Mouse (Mus musculus): ENCODE results near the gene Tmem273. TPM values are rescaled to one million over a fixed set of nuclear protein-coding genes. Genes with fewer than 3 reads are reported as not detected.

Gene Tmem273
- polyA plus RNA-seq, 1 experiment, result 0.05 TPM

- Histone ChIP-seq H3K79me2 (ENCODE audit: control insufficient read depth, insufficient read depth) (no peaks in the 10 kb centered on the region), H3K4me2 (ENCODE audit: low read depth) (no peak overlapping the region), H3K4me3 (no peak overlapping the region), H3ac (ENCODE audit: control insufficient read depth, insufficient read length) (no peak overlapping the region), H3K36me3 (ENCODE audit: control insufficient read depth, insufficient read depth) (no peaks in the 10 kb centered on the region), H3K27me3 (ENCODE audit: control insufficient read depth, insufficient read depth, insufficient read length) (peaks cover 4% of the 10 kb centered on the region)
- TF ChIP-seq MAX (IDR thresholded peaks at IDR 0.05; ENCODE audit: low read depth), result no peak
- no peak for TF ChIP-seq TCF12 (IDR thresholded peaks at IDR 0.05; ENCODE audit: insufficient read depth, poor library complexity, severe bottlenecking)
- no peak for TF ChIP-seq E2F4 (IDR thresholded peaks at IDR 0.05; ENCODE audit: insufficient read depth)
- no peak for TF ChIP-seq USF1 (IDR thresholded peaks at IDR 0.05; ENCODE audit: low read depth)
- no peak for TF ChIP-seq MYOG (IDR thresholded peaks at IDR 0.05; ENCODE audit: control insufficient read depth in 1 of 3, insufficient read depth in 1 of 3, insufficient read length in 2 of 3, low read depth in 2 of 3)
- TF ChIP-seq TCF3 (IDR thresholded peaks at IDR 0.05; ENCODE audit: insufficient read length, low read depth), result no peak
- TF ChIP-seq CEBPB (IDR thresholded peaks at IDR 0.05; ENCODE audit: insufficient read depth, poor library complexity, severe bottlenecking), result no peak
- no peak for TF ChIP-seq REST (IDR thresholded peaks at IDR 0.05; ENCODE audit: insufficient read depth, insufficient read length)
- TF ChIP-seq POLR2AphosphoS2 (IDR thresholded peaks at IDR 0.05; ENCODE audit: insufficient read length, low read depth), result no peak
- no peak for TF ChIP-seq SRF (IDR thresholded peaks at IDR 0.05; ENCODE audit: control insufficient read depth, insufficient read length, low read depth)
These were observed 24.3 kb downstream of the Tmem273 start for GRCm38 (mm10) chr14:32810111-32810510.

- Histone ChIP-seq H3K79me2 (ENCODE audit: control insufficient read depth, insufficient read depth) (no peaks in the 10 kb centered on the region), H3K4me2 (ENCODE audit: low read depth) (no peak overlapping the region), H3K27me3 (ENCODE audit: control insufficient read depth, insufficient read depth, insufficient read length) (peaks cover 9% of the 10 kb centered on the region), H3ac (ENCODE audit: control insufficient read depth, insufficient read length) (no peak overlapping the region), H3K4me3 (no peak overlapping the region), H3K36me3 (ENCODE audit: control insufficient read depth, insufficient read depth) (no peaks in the 10 kb centered on the region)
- TF ChIP-seq E2F4 (IDR thresholded peaks at IDR 0.05; ENCODE audit: insufficient read depth), result no peak
- no peak for TF ChIP-seq POLR2AphosphoS2 (IDR thresholded peaks at IDR 0.05; ENCODE audit: insufficient read length, low read depth)
- TF ChIP-seq TCF12 (IDR thresholded peaks at IDR 0.05; ENCODE audit: insufficient read depth, poor library complexity, severe bottlenecking), result no peak
- TF ChIP-seq POLR2A (IDR thresholded peaks at IDR 0.05; ENCODE audit: insufficient read length, low read depth), result no peak
- no peak for TF ChIP-seq TCF3 (IDR thresholded peaks at IDR 0.05; ENCODE audit: insufficient read length, low read depth)
- no peak for TF ChIP-seq SRF (IDR thresholded peaks at IDR 0.05; ENCODE audit: control insufficient read depth, insufficient read length, low read depth)
- no peak for TF ChIP-seq MYOD1 (IDR thresholded peaks at IDR 0.05; ENCODE audit: control insufficient read depth in 1 of 3, insufficient read length in 2 of 3, low read depth in 2 of 3)
- no peak for TF ChIP-seq MAX (IDR thresholded peaks at IDR 0.05; ENCODE audit: low read depth)
- TF ChIP-seq MYOG (IDR thresholded peaks at IDR 0.05; ENCODE audit: control insufficient read depth in 1 of 3, insufficient read depth in 1 of 3, insufficient read length in 2 of 3, low read depth in 2 of 3), result no peak
- TF ChIP-seq REST (IDR thresholded peaks at IDR 0.05; ENCODE audit: insufficient read depth, insufficient read length), result no peak
- TF ChIP-seq USF1 (IDR thresholded peaks at IDR 0.05; ENCODE audit: low read depth), result no peak
- TF ChIP-seq CEBPB (IDR thresholded peaks at IDR 0.05; ENCODE audit: insufficient read depth, poor library complexity, severe bottlenecking), result no peak
These were observed 26.7 kb downstream of the Tmem273 start for GRCm38 (mm10) chr14:32812429-32812828.

- Histone ChIP-seq H3ac (ENCODE audit: control insufficient read depth, insufficient read length) (no peak overlapping the region), H3K27me3 (ENCODE audit: control insufficient read depth, insufficient read depth, insufficient read length) (peaks cover 27% of the 10 kb centered on the region), H3K4me3 (no peak overlapping the region), H3K79me2 (ENCODE audit: control insufficient read depth, insufficient read depth) (no peaks in the 10 kb centered on the region), H3K4me2 (ENCODE audit: low read depth) (no peak overlapping the region), H3K36me3 (ENCODE audit: control insufficient read depth, insufficient read depth) (no peaks in the 10 kb centered on the region)
- TF ChIP-seq MAX (IDR thresholded peaks at IDR 0.05; ENCODE audit: low read depth) (no peak), E2F4 (IDR thresholded peaks at IDR 0.05; ENCODE audit: insufficient read depth) (no peak), SRF (IDR thresholded peaks at IDR 0.05; ENCODE audit: control insufficient read depth, insufficient read length, low read depth) (no peak)
These were observed 29.2 kb downstream of the Tmem273 start for GRCm38 (mm10) chr14:32814961-32815360.

- TF ChIP-seq REST (IDR thresholded peaks at IDR 0.05; ENCODE audit: insufficient read depth, insufficient read length), result no peak
- no peak for TF ChIP-seq POLR2AphosphoS2 (IDR thresholded peaks at IDR 0.05; ENCODE audit: insufficient read length, low read depth)
- TF ChIP-seq POLR2A (IDR thresholded peaks at IDR 0.05; ENCODE audit: insufficient read length, low read depth), result no peak
- no peak for TF ChIP-seq TCF12 (IDR thresholded peaks at IDR 0.05; ENCODE audit: insufficient read depth, poor library complexity, severe bottlenecking)
- no peak for TF ChIP-seq CEBPB (IDR thresholded peaks at IDR 0.05; ENCODE audit: insufficient read depth, poor library complexity, severe bottlenecking)
- no peak for TF ChIP-seq SRF (IDR thresholded peaks at IDR 0.05; ENCODE audit: control insufficient read depth, insufficient read length, low read depth)
- Histone ChIP-seq H3K4me2 (ENCODE audit: low read depth) (no peak overlapping the region), H3K27me3 (ENCODE audit: control insufficient read depth, insufficient read depth, insufficient read length) (peaks cover 27% of the 10 kb centered on the region), H3K4me3 (no peak overlapping the region), H3K36me3 (ENCODE audit: control insufficient read depth, insufficient read depth) (no peaks in the 10 kb centered on the region), H3ac (ENCODE audit: control insufficient read depth, insufficient read length) (no peak overlapping the region), H3K79me2 (ENCODE audit: control insufficient read depth, insufficient read depth) (no peaks in the 10 kb centered on the region)
These were observed 30.8 kb downstream of the Tmem273 start for GRCm38 (mm10) chr14:32816533-32816932.

- Histone ChIP-seq H3K36me3 (ENCODE audit: control insufficient read depth, insufficient read depth) (no peaks in the 10 kb centered on the region), H3K79me2 (ENCODE audit: control insufficient read depth, insufficient read depth) (no peaks in the 10 kb centered on the region), H3K27me3 (ENCODE audit: control insufficient read depth, insufficient read depth, insufficient read length) (peaks cover 27% of the 10 kb centered on the region), H3ac (ENCODE audit: control insufficient read depth, insufficient read length) (no peak overlapping the region), H3K4me2 (ENCODE audit: low read depth) (no peak overlapping the region), H3K4me3 (no peak overlapping the region)
- TF ChIP-seq SRF (IDR thresholded peaks at IDR 0.05; ENCODE audit: control insufficient read depth, insufficient read length, low read depth), result no peak
- TF ChIP-seq TCF3 (IDR thresholded peaks at IDR 0.05; ENCODE audit: insufficient read length, low read depth), result no peak
- no peak for TF ChIP-seq MYOG (IDR thresholded peaks at IDR 0.05; ENCODE audit: control insufficient read depth in 1 of 3, insufficient read depth in 1 of 3, insufficient read length in 2 of 3, low read depth in 2 of 3)
- no peak for TF ChIP-seq MAX (IDR thresholded peaks at IDR 0.05; ENCODE audit: low read depth)
These were observed 31.5 kb downstream of the Tmem273 start for GRCm38 (mm10) chr14:32817258-32817657.

Measured in myocyte (in vitro differentiated cells).